Mouse (Mus musculus): Measurements from ENCODE around the gene Fam213a.
A peak's percentile ranks its signal among the peaks of the same experiment; 100 is the strongest.
"Not testable (repeated sequence)": the region's sequence is repeated elsewhere in the genome, so short reads cannot be mapped to it uniquely, and the experiment has no call there.

The Fam213a gene

GRCm38 (mm10) chr14:41013630-41014613 is at the start of gene Fam213a:
TSS of gene Fam213a (minus strand) at chr14:41013788.
- DNase-seq (ENCODE audit: low spot score), result peak; percentile 68

- DNase-seq (ENCODE audit: low spot score), result not testable (repeated sequence)
Observed at GRCm38 (mm10) chr14:41053190-41053589, 39.6 kb upstream of the Fam213a start.

GRCm38 (mm10) chr14:41052481-41052880 is 38.9 kb upstream of the Fam213a start:
- DNase-seq (ENCODE audit: low spot score), result no peak

- DNase-seq (ENCODE audit: low spot score), result no peak
Observed at GRCm38 (mm10) chr14:41050471-41050870, 36.9 kb upstream of the Fam213a start.

GRCm38 (mm10) chr14:41047402-41047801 is 33.8 kb upstream of the Fam213a start:
- no peak for DNase-seq (ENCODE audit: low spot score)

- no peak for DNase-seq (ENCODE audit: low spot score)
Observed at GRCm38 (mm10) chr14:41035146-41035798, 21.7 kb upstream of the Fam213a start.

- peak; percentile 16 for DNase-seq (ENCODE audit: low spot score)
Observed at GRCm38 (mm10) chr14:41033135-41034110, 19.8 kb upstream of the Fam213a start.

GRCm38 (mm10) chr14:41030989-41031513 is 17.5 kb upstream of the Fam213a start:
- DNase-seq (ENCODE audit: low spot score), result no peak

GRCm38 (mm10) chr14:41029303-41029702 is 15.7 kb upstream of the Fam213a start:
- DNase-seq (ENCODE audit: low spot score), result no peak

GRCm38 (mm10) chr14:41025594-41026284 is 12.2 kb upstream of the Fam213a start:
- no peak for DNase-seq (ENCODE audit: low spot score)

GRCm38 (mm10) chr14:41025087-41025486 is 11.5 kb upstream of the Fam213a start:
- no peak for DNase-seq (ENCODE audit: low spot score)

- no peak for DNase-seq (ENCODE audit: low spot score)
Observed at GRCm38 (mm10) chr14:41021246-41021645, 7.7 kb upstream of the Fam213a start.

- no peak for DNase-seq (ENCODE audit: low spot score)
Observed at GRCm38 (mm10) chr14:41017460-41017859, 3.9 kb upstream of the Fam213a start.

GRCm38 (mm10) chr14:41014701-41015240 is 1.2 kb upstream of the Fam213a start:
- DNase-seq (ENCODE audit: low spot score), result no peak

GRCm38 (mm10) chr14:41013143-41013542 is 445 bp downstream of the Fam213a start:
- no peak for DNase-seq (ENCODE audit: low spot score)

GRCm38 (mm10) chr14:41011916-41012315 is 1.7 kb downstream of the Fam213a start:
- no peak for DNase-seq (ENCODE audit: low spot score)

GRCm38 (mm10) chr14:41008138-41008537 is 5.5 kb downstream of the Fam213a start:
- DNase-seq (ENCODE audit: low spot score), result no peak

GRCm38 (mm10) chr14:41007641-41008040 is 5.9 kb downstream of the Fam213a start:
- DNase-seq (ENCODE audit: low spot score), result no peak

GRCm38 (mm10) chr14:41006899-41007298 is 6.7 kb downstream of the Fam213a start:
- no peak for DNase-seq (ENCODE audit: low spot score)

GRCm38 (mm10) chr14:41006263-41006662 is 7.3 kb downstream of the Fam213a start:
- DNase-seq (ENCODE audit: low spot score), result no peak

GRCm38 (mm10) chr14:41005716-41006115 is 7.9 kb downstream of the Fam213a start:
- no peak for DNase-seq (ENCODE audit: low spot score)

Measured in ovary, postnatal 10 days (tissue).